Mouse (Mus musculus): ENCODE results near the gene Vmo1.
"Not testable (repeated sequence)": the region's sequence is repeated elsewhere in the genome, so short reads cannot be mapped to it uniquely, and the experiment has no call there.

- TF ChIP-seq POLR2A (IDR thresholded peaks at IDR 0.05; ENCODE audit: borderline replicate concordance, control insufficient read depth, low read depth, low read length); CTCF (IDR thresholded peaks at IDR 0.05; ENCODE audit: control insufficient read depth, insufficient read depth, low read length): not testable (repeated sequence)
Measured at GRCm38 (mm10) chr11:70531065-70531464, 16.6 kb upstream of the Vmo1 start.
